Comparison of ENCODE assay signal across 8 mouse cellular contexts in the genomic region with DNA sequence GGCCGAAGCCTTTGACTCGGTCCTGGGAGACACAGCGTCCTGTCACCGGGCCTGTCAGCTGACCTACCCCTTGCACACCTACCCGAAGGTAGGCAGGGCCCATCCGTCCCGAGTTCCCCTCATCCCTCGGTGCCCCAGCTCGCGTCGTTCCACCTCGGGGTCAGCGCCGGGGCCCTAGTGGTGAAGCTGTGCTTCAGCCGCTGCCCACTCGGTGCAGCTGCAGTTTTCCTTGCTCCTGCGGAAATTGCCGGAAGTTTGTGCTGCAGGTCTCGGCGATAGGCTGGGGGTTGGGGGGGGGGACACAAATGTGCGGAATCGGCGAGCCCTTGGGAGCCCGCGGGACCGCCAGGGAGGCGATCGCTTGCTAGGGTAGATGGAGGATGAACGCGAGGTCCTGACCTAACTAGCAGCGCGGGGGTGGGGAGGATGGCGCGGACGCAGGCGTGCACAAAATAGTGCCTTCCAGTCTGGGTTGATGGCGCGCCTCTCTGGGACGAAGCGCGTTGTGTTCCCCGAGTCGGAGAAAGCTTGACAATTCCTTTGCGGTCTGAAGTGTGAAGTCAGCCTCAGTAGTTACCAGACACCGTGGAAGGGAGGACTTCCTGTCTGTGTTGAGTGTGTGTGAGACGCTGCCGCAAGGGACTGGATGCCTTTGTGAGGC. TPM values are rescaled to one million over a fixed set of nuclear protein-coding genes. Genes with fewer than 3 reads are reported as not detected.
A peak's percentile ranks its signal among the peaks of the same experiment; 100 is the strongest.
DNase-seq lines count a peak whose midpoint lies in the region; ATAC-seq and TF ChIP-seq lines count a peak whose summit lies in the region.

A gene (minus strand): TSS at position 287 of the 661 bp plus-strand sequence.

- peaks cover 2% of the 10 kb centered on the region for H3K4me1 ChIP-seq in ES-Bruce4 (ENCODE audit: control insufficient read depth, insufficient read depth, low read length)
- peaks cover 45% of the 10 kb centered on the region for H3K4me1 ChIP-seq in forebrain, embryonic 13.5 days
- peaks cover 24% of the 10 kb centered on the region for H3K4me1 ChIP-seq in lung, embryonic 15.5 days

- TF ChIP-seq POLR2A in ES-Bruce4 (IDR thresholded peaks at IDR 0.05; ENCODE audit: insufficient read depth, low read length) = no peak

- peak within 1 kb of the TSS; percentile 63 for H3K27ac ChIP-seq in ES-Bruce4 (ENCODE audit: insufficient read depth, low read length)
- peak within 1 kb of the TSS; percentile 99 for H3K27ac ChIP-seq in forebrain, embryonic 13.5 days
- H3K27ac ChIP-seq in lung, embryonic 15.5 days = peak within 1 kb of the TSS; percentile 99

- peak; percentile 48 for DNase-seq in c-Kit-positive CD71-positive TER-119-positive erythroid progenitor cells, embryonic 14.5 days (ENCODE audit: low spot score)
- peak; percentile 50 to 58 for DNase-seq in heart, postnatal 36 days
- DNase-seq in layer of hippocampus, adult 8-10 months (ENCODE audit: low spot score in 2 of 2) = peak; percentile 37 to 46
- peak; percentile 83 for DNase-seq in thymus, postnatal 0 days (ENCODE audit: low spot score)

- under 1% methylated on average over 47 of the region's 47 CpGs for WGBS in forebrain, embryonic 13.5 days
- WGBS in lung, embryonic 15.5 days = under 1% methylated on average over 47 of the region's 47 CpGs

- TF ChIP-seq EP300 in ES-Bruce4 (IDR thresholded peaks at IDR 0.05; ENCODE audit: insufficient read depth, low read depth, low read length) = no peak

- ATAC-seq in forebrain, embryonic 13.5 days = peak; percentile 23
- peak; percentile 69 for ATAC-seq in lung, embryonic 15.5 days (ENCODE audit: borderline replicate concordance, extremely low read depth, low FRiP score, low TSS enrichment)
- peak; percentile 24; the same call in 1 of the 2 replicates for ATAC-seq in neutrophil, adult 5-6 weeks (ENCODE audit: extremely low read depth, insufficient number of reproducible peaks, low FRiP score, poor library complexity, severe bottlenecking)

- H3K36me3 ChIP-seq in ES-Bruce4 (ENCODE audit: control insufficient read depth, insufficient read depth, low read length, poor library complexity, severe bottlenecking) = no peaks in the 10 kb centered on the region
- peaks cover 13% of the 10 kb centered on the region for H3K36me3 ChIP-seq in forebrain, embryonic 13.5 days (ENCODE audit: poor library complexity, severe bottlenecking)
- H3K36me3 ChIP-seq in lung, embryonic 15.5 days = peaks cover 5% of the 10 kb centered on the region; the same call in 1 of the 2 replicates

- peak within 1 kb of the TSS; percentile 63 for H3K4me2 ChIP-seq in forebrain, embryonic 13.5 days
- H3K4me2 ChIP-seq in lung, embryonic 15.5 days = peak within 1 kb of the TSS; percentile 62

- H3K9ac ChIP-seq in ES-Bruce4 (ENCODE audit: low read depth, poor library complexity, severe bottlenecking) = peak within 1 kb of the TSS; percentile 80
- H3K9ac ChIP-seq in forebrain, embryonic 13.5 days = peak within 1 kb of the TSS; percentile 93
- peak within 1 kb of the TSS; percentile 79 for H3K9ac ChIP-seq in lung, embryonic 15.5 days

- no peak for TF ChIP-seq CTCF in ES-Bruce4 (IDR thresholded peaks at IDR 0.05; ENCODE audit: low read depth, low read length)

- intact Hi-C loops in heart, postnatal 36 days (cut with DNase I) = loop anchor here (2.0 to 5.0 kb wide), 5 partner anchors 74 to 527 kb away; a partner anchor contains a TSS

- H3K4me3 ChIP-seq in ES-Bruce4 (ENCODE audit: low read depth, low read length) = peak within 1 kb of the TSS; percentile 86
- H3K4me3 ChIP-seq in forebrain, embryonic 13.5 days = peak within 1 kb of the TSS; percentile 79
- peak within 1 kb of the TSS; percentile 65 for H3K4me3 ChIP-seq in lung, embryonic 15.5 days

- no peaks in the 10 kb centered on the region for H3K27me3 ChIP-seq in ES-Bruce4 (ENCODE audit: control insufficient read depth, insufficient read depth, low read length, poor library complexity, severe bottlenecking)
- H3K27me3 ChIP-seq in forebrain, embryonic 13.5 days = no peaks in the 10 kb centered on the region
- no peaks in the 10 kb centered on the region for H3K27me3 ChIP-seq in lung, embryonic 15.5 days

- H3K9me3 ChIP-seq in ES-Bruce4 (replicated peaks; ENCODE audit: control insufficient read depth, insufficient read depth, low read length, poor library complexity, severe bottlenecking) = peaks cover 2% of the 10 kb centered on the region
- no peaks in the 10 kb centered on the region for H3K9me3 ChIP-seq in forebrain, embryonic 13.5 days (replicated peaks)
- H3K9me3 ChIP-seq in lung, embryonic 15.5 days = no peaks in the 10 kb centered on the region

RNA-seq across cellular contexts. Expression of the gene that starts here (rescaled TPM):
- polyA plus RNA-seq in ES-Bruce4 (2011; ENCODE audit: insufficient read depth, insufficient read length, low read depth, missing spikeins) = 15.7 and 38.3 TPM in 2 replicates
- 38.9 and 52.3 TPM in 2 replicates for polyA plus RNA-seq in forebrain, embryonic 13.5 days (2015; fragmentation: Nextera tagmentation; extraction: Ambion mirVana)
- 10 to 100 TPM; 11.5 to 18.3 TPM for total RNA-seq in heart, postnatal 36 days (2021)
- total RNA-seq in layer of hippocampus, adult 8-10 months (2022) = 10 to 100 TPM; 15.9 to 18.9 (median 17.0) TPM
- polyA plus RNA-seq in lung, embryonic 15.5 days (2015; fragmentation: Nextera tagmentation; extraction: Ambion mirVana) = 24.0 and 34.3 TPM in 2 replicates
- total RNA-seq in neutrophil, adult 5-6 weeks (2017) = 22.0 and 23.8 TPM in 2 replicates
- polyA plus RNA-seq in thymus, postnatal 0 days (2015; fragmentation: Nextera tagmentation; extraction: Ambion mirVana) = 48.4 and 67.1 TPM in 2 replicates

Comparison
In these comparisons a context has a peak if more than half of its experiments do, and no peak if none do; other contexts are left out.
1. Peak in every context shown above with its lines: DNase-seq, ATAC-seq, H3K4me3 ChIP-seq and H3K27ac ChIP-seq.